Mouse (Mus musculus) adrenal gland, adult 10 weeks (tissue): ENCODE measurements around the gene Macrod2. TPM values are rescaled to one million over a fixed set of nuclear protein-coding genes. Genes with fewer than 3 reads are reported as not detected.

ENCODE experiments used
- polyA plus RNA-seq: library from polyadenylated mRNA; stranded (reverse); fragments of 350-450 nt; fragmentation: Illumina TruSeq; extraction: RNeasy Lipid Tissue Mini Kit (QIAGEN cat#74804); gene quantifications from one replicate; pipeline ENCODE4 v1.2.3, GENCODE M21; 2014; ENCODE audit warnings: low read depth, low replicate concordance

Gene Macrod2
- 15.5 TPM for polyA plus RNA-seq

GRCm38 (mm10) chr2:140395179-140395578 lies at the start of gene Macrod2:
Gene Macrod2, plus strand, starts transcription at chr2:140395309.

GRCm38 (mm10) chr2:140389525-140389924 lies 5.6 kb upstream of the Macrod2 start, which contains the start of gene Sel1l2:
Gene Sel1l2, minus strand, starts transcription at chr2:140389706.

GRCm38 (mm10) chr2:140670963-140671702 lies 276.0 kb downstream of the Macrod2 start, which contains the start of gene Flrt3:
Gene Flrt3, minus strand, starts transcription at chr2:140671469.

Other genes with a start within 250 kb of the Macrod2 start
- gene Gm17374, start 243.3 kb upstream of the Macrod2 start, polyA plus RNA-seq: not detected
- 97.9 TPM for gene Esf1, start 224.7 kb upstream of the Macrod2 start, polyA plus RNA-seq
- gene Ndufaf5, start 224.7 kb upstream of the Macrod2 start, polyA plus RNA-seq: 32.7 TPM
- not detected for gene Sel1l2, start 5.6 kb upstream of the Macrod2 start, polyA plus RNA-seq